Mouse (Mus musculus): ENCODE data around the gene Pkd1l1. TPM values are rescaled to one million over a fixed set of nuclear protein-coding genes. Genes with fewer than 3 reads are reported as not detected.

The Pkd1l1 gene
- polyA plus RNA-seq, 1 experiment from 2014 or later, result not detected

DNA sequence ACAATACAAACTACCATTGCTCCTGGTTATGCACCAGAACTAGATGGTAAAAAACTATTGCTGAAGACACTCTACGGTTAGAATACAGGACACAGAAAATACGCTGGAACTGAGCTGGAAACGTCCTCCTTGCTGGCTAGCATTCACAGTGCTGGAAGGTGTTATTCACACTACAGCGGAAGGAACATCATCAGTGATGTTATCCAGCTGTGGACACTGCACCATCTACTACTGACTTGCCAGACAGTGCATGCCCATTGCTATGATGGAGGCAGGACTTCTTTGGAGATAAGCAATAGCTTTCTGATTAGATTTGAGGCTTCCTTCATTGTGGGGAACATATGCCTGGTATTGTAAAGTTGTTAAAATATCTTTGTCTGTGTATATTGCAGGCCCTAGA is 90.3 kb downstream of the Pkd1l1 start:
- Histone ChIP-seq H3K9me3 (ENCODE audit: low read length) (no peaks in the 10 kb centered on the region), H3K4me2 (ENCODE audit: low read depth, low read length) (no peak overlapping the region), H3K27me3 (ENCODE audit: insufficient read depth, low read length) (no peaks in the 10 kb centered on the region), H3K36me3 (replicated peaks; ENCODE audit: insufficient read depth, low read length) (no peaks in the 10 kb centered on the region), H3K4me3 (ENCODE audit: low read depth, low read length) (no peak overlapping the region), H3K9ac (replicated peaks) (no peak overlapping the region), H3K4me1 (ENCODE audit: insufficient read depth) (no peaks in the 10 kb centered on the region), H3K27ac (ENCODE audit: low read depth) (no peak overlapping the region)
- WGBS (ENCODE audit: insufficient replicate concordance), result 76% methylated on average over 4 of the region's 4 CpGs
- no peak for ATAC-seq
- no peak for DNase-seq
- TF ChIP-seq CTCF (IDR thresholded peaks at IDR 0.05; ENCODE audit: low read depth), result no peak
- no peak for TF ChIP-seq EP300 (IDR thresholded peaks at IDR 0.05; ENCODE audit: low read depth)

GRCm38 (mm10) chr11:8881521-8881920 is 91.5 kb downstream of the Pkd1l1 start:
- DNase-seq (no peak), ATAC-seq (no peak)
- H3K4me2 ChIP-seq (ENCODE audit: low read depth, low read length), result no peak overlapping the region
- H3K4me3 ChIP-seq (ENCODE audit: low read depth, low read length), result no peak overlapping the region
- H3K27me3 ChIP-seq (ENCODE audit: insufficient read depth, low read length), result no peaks in the 10 kb centered on the region
- no peaks in the 10 kb centered on the region for H3K4me1 ChIP-seq (ENCODE audit: insufficient read depth)
- H3K36me3 ChIP-seq (replicated peaks; ENCODE audit: insufficient read depth, low read length), result no peaks in the 10 kb centered on the region
- no peak overlapping the region for H3K27ac ChIP-seq (ENCODE audit: low read depth)
- H3K9ac ChIP-seq (replicated peaks), result no peak overlapping the region
- 61% methylated on average over 2 of the region's 2 CpGs for WGBS (ENCODE audit: insufficient replicate concordance)
- peak; percentile 31 for TF ChIP-seq CTCF (IDR thresholded peaks at IDR 0.05; ENCODE audit: low read depth)
- TF ChIP-seq EP300 (IDR thresholded peaks at IDR 0.05; ENCODE audit: low read depth), result no peak
- no peaks in the 10 kb centered on the region for H3K9me3 ChIP-seq (ENCODE audit: low read length)

DNA sequence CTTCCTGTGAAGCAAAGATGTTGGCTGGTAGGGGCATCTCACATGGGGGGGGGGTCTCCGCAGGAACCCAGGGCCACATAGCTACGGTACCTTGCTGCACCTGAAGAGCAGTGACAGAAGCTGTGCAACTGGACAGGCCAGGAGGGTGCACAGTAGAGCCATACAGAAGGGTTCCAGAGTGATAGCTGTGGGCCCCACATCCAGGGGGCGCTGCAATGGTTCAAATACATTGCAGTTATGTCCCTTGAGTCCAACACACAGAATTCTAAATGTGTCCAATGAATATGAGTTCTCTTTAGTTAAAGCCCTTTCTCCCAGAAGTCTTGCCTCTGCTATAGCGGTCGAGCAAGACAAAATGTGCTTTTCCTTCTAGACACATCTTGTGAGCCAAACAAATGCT is 103.0 kb downstream of the Pkd1l1 start:
- Histone ChIP-seq H3K9me3 (ENCODE audit: low read length) (no peaks in the 10 kb centered on the region), H3K4me1 (ENCODE audit: insufficient read depth) (no peaks in the 10 kb centered on the region), H3K27ac (ENCODE audit: low read depth) (no peak overlapping the region), H3K4me3 (ENCODE audit: low read depth, low read length) (no peak overlapping the region), H3K36me3 (replicated peaks; ENCODE audit: insufficient read depth, low read length) (no peaks in the 10 kb centered on the region), H3K9ac (replicated peaks) (no peak overlapping the region), H3K27me3 (ENCODE audit: insufficient read depth, low read length) (no peaks in the 10 kb centered on the region), H3K4me2 (ENCODE audit: low read depth, low read length) (no peak overlapping the region)
- WGBS (ENCODE audit: insufficient replicate concordance), result 75% methylated on average over 5 of the region's 5 CpGs
- ATAC-seq, result no peak
- TF ChIP-seq EP300 (IDR thresholded peaks at IDR 0.05; ENCODE audit: low read depth) (no peak), CTCF (IDR thresholded peaks at IDR 0.05; ENCODE audit: low read depth) (no peak)
- no peak for DNase-seq

GRCm38 (mm10) chr11:8866021-8866420 is 107.0 kb downstream of the Pkd1l1 start:
- Histone ChIP-seq H3K27ac (ENCODE audit: low read depth) (no peak overlapping the region), H3K27me3 (ENCODE audit: insufficient read depth, low read length) (no peaks in the 10 kb centered on the region), H3K4me3 (ENCODE audit: low read depth, low read length) (no peak overlapping the region), H3K4me1 (ENCODE audit: insufficient read depth) (no peaks in the 10 kb centered on the region), H3K4me2 (ENCODE audit: low read depth, low read length) (no peak overlapping the region), H3K36me3 (replicated peaks; ENCODE audit: insufficient read depth, low read length) (no peaks in the 10 kb centered on the region), H3K9ac (replicated peaks) (no peak overlapping the region), H3K9me3 (ENCODE audit: low read length) (no peaks in the 10 kb centered on the region)
- ATAC-seq, result no peak
- WGBS (ENCODE audit: insufficient replicate concordance), result 81% methylated on average over 7 of the region's 7 CpGs
- TF ChIP-seq EP300 (IDR thresholded peaks at IDR 0.05; ENCODE audit: low read depth) (no peak), CTCF (IDR thresholded peaks at IDR 0.05; ENCODE audit: low read depth) (no peak)
- DNase-seq, result no peak

DNA sequence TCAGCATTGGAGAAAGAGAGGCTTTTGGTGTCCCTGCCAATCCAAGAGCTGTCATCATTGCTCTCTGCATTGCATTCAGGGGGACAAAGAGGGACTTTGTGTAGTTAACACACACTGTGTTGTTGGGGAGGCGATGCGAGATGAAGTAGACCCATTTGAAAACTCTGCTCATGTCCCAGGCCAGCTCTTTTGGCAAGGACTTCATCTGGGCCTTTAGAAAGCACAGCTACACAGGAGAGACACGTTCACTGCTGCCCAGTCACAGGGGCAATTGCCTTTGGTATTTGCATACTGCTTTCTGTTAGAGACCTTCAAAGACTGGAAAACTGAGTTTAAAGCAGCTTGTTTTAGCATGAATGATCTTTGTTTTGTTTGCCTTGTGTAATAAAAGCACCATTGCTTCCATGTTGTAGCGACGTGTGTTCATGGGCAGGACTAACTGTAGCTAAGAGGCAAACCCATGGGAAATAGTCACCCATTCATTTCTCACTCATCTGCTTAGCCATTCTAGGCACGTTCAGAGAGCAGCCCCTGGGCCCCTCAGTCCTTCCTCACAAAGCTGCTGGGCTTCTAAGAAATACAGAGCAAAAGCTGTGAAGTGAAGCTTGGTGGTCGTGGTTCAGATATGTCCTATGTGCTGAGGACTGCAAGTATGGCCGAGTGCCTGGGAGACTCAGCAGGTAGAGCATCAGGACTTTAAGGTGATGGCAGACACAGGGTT is 109.0 kb downstream of the Pkd1l1 start:
- Histone ChIP-seq H3K4me3 (ENCODE audit: low read depth, low read length) (no peak overlapping the region), H3K36me3 (replicated peaks; ENCODE audit: insufficient read depth, low read length) (no peaks in the 10 kb centered on the region), H3K9ac (replicated peaks) (no peak overlapping the region), H3K27ac (ENCODE audit: low read depth) (no peak overlapping the region), H3K9me3 (ENCODE audit: low read length) (no peaks in the 10 kb centered on the region), H3K4me1 (ENCODE audit: insufficient read depth) (no peaks in the 10 kb centered on the region), H3K27me3 (ENCODE audit: insufficient read depth, low read length) (no peaks in the 10 kb centered on the region), H3K4me2 (ENCODE audit: low read depth, low read length) (no peak overlapping the region)
- DNase-seq (no peak), ATAC-seq (no peak)
- TF ChIP-seq CTCF (IDR thresholded peaks at IDR 0.05; ENCODE audit: low read depth), result no peak
- no peak for TF ChIP-seq EP300 (IDR thresholded peaks at IDR 0.05; ENCODE audit: low read depth)
- 72% methylated on average over 8 of the region's 8 CpGs for WGBS (ENCODE audit: insufficient replicate concordance)

GRCm38 (mm10) chr11:8862426-8862825 is 110.6 kb downstream of the Pkd1l1 start:
- H3K27me3 ChIP-seq (ENCODE audit: insufficient read depth, low read length), result no peaks in the 10 kb centered on the region
- TF ChIP-seq EP300 (IDR thresholded peaks at IDR 0.05; ENCODE audit: low read depth), result no peak
- no peak for TF ChIP-seq CTCF (IDR thresholded peaks at IDR 0.05; ENCODE audit: low read depth)
- no peaks in the 10 kb centered on the region for H3K4me1 ChIP-seq (ENCODE audit: insufficient read depth)
- no peaks in the 10 kb centered on the region for H3K36me3 ChIP-seq (replicated peaks; ENCODE audit: insufficient read depth, low read length)
- H3K9ac ChIP-seq (replicated peaks), result no peak overlapping the region
- 85% methylated on average over 4 of the region's 4 CpGs for WGBS (ENCODE audit: insufficient replicate concordance)
- no peak overlapping the region for H3K4me3 ChIP-seq (ENCODE audit: low read depth, low read length)
- ATAC-seq (no peak), DNase-seq (no peak)
- no peak overlapping the region for H3K27ac ChIP-seq (ENCODE audit: low read depth)
- no peaks in the 10 kb centered on the region for H3K9me3 ChIP-seq (ENCODE audit: low read length)
- H3K4me2 ChIP-seq (ENCODE audit: low read depth, low read length), result no peak overlapping the region
